Mouse (Mus musculus) T-helper 2 cell (primary cell): ENCODE results near the gene Mettl14.

ENCODE experiments used
- in situ Hi-C: fragments of 300-600 bp; cut with MboI, MseI; formaldehyde crosslinking; loops from one replicate; pipeline ENCODE4 v1.15.1; 2025; ENCODE audit warnings: high pct_unique_total_duplicates

The Mettl14 gene

GRCm38 (mm10) chr3:123320341-123320740 is 65.6 kb downstream of the Mettl14 start:
- in situ Hi-C loops, result loop anchor here (5.0 to 10.0 kb wide), 2 partner anchors 86 to 158 kb away; partner anchors contain the start of gene Synpo2
